Mouse (Mus musculus): Measurements from ENCODE around the gene Gm21411. TPM values are rescaled to one million over a fixed set of nuclear protein-coding genes. Genes with fewer than 3 reads are reported as not detected.
"Not testable (repeated sequence)": the region's sequence is repeated elsewhere in the genome, so short reads cannot be mapped to it uniquely, and the experiment has no call there.

The Gm21411 gene
- total RNA-seq (2021), result 0.53 TPM in 1 of 2 replicates, not detected in the other
- long read RNA-seq, experiment 1, result 0 reads
- long read RNA-seq, experiment 2, result 0 reads

- DNase-seq, result not testable (repeated sequence)
These were observed at the start of gene Gm21411 for GRCm38 (mm10) chr4:146909386-146910137. Gene Gm21411 (minus strand): TSS chr4:146909590.

GRCm38 (mm10) chr4:146941691-146942090 is 32.3 kb upstream of the Gm21411 start:
- not testable (repeated sequence) for DNase-seq

- peak; percentile 21 for DNase-seq
These were observed 23.1 kb upstream of the Gm21411 start for GRCm38 (mm10) chr4:146932311-146933082.

GRCm38 (mm10) chr4:146915196-146915595 is 5.8 kb upstream of the Gm21411 start:
- DNase-seq, result no peak

GRCm38 (mm10) chr4:146908131-146908530 is 1.3 kb downstream of the Gm21411 start:
- DNase-seq, result not testable (repeated sequence)

- DNase-seq, result not testable (repeated sequence)
These were observed 4.6 kb downstream of the Gm21411 start for GRCm38 (mm10) chr4:146904782-146905181.

- DNase-seq, result not testable (repeated sequence)
These were observed 6.3 kb downstream of the Gm21411 start for GRCm38 (mm10) chr4:146903126-146903525.

Other genes starting within 250 kb of the Gm21411 start
- gene Zfp989, start 62.4 kb upstream of the Gm21411 start, total RNA-seq (2021), result not detected in 2 replicates
- 0.45 and 0.82 TPM in 2 replicates for gene Rex2, start 112.3 kb upstream of the Gm21411 start, total RNA-seq (2021)
- 8.5 and 13.3 TPM in 2 replicates for gene Zfp991, start 222.4 kb upstream of the Gm21411 start, total RNA-seq (2021)

All from adrenal gland, postnatal 14 days (tissue).